Mouse (Mus musculus): ENCODE measurements at regions not wholly inside any gene's neighbourhood (a gene's known extent, or its start where the extent isn't known, plus 50 kb on each side); places are given as distances from the start of the nearest gene placed in this dataset.

- no peak for DNase-seq (ENCODE audit: low read depth, low spot score)
Observed at GRCm38 (mm10) chr14:102403397-102404115, 578.9 kb downstream of the Kctd12 start.

- no peak for DNase-seq (ENCODE audit: low read depth, low spot score)
Observed at GRCm38 (mm10) chr14:102402061-102402689, 580.3 kb downstream of the Kctd12 start.

GRCm38 (mm10) chr14:102396036-102396734, 586.3 kb downstream of the Kctd12 start:
- DNase-seq (ENCODE audit: low read depth, low spot score): no peak

GRCm38 (mm10) chr14:102392351-102392750, 590.1 kb downstream of the Kctd12 start:
- no peak for DNase-seq (ENCODE audit: low read depth, low spot score)

- no peak for DNase-seq (ENCODE audit: low read depth, low spot score)
Observed at GRCm38 (mm10) chr14:102372994-102373567, 609.4 kb downstream of the Kctd12 start.

- DNase-seq (ENCODE audit: low read depth, low spot score): no peak
Observed at GRCm38 (mm10) chr14:102361589-102361988, 620.8 kb downstream of the Kctd12 start.

GRCm38 (mm10) chr14:102329409-102329808, 599.7 kb downstream of the Lmo7 start:
- DNase-seq (ENCODE audit: low read depth, low spot score): no peak

GRCm38 (mm10) chr14:102306332-102306731, 576.6 kb downstream of the Lmo7 start:
- DNase-seq (ENCODE audit: low read depth, low spot score): no peak

- no peak for DNase-seq (ENCODE audit: low read depth, low spot score)
Observed at GRCm38 (mm10) chr14:102302826-102303225, 573.1 kb downstream of the Lmo7 start.

GRCm38 (mm10) chr14:102300251-102300650, 570.5 kb downstream of the Lmo7 start:
- DNase-seq (ENCODE audit: low read depth, low spot score): no peak

GRCm38 (mm10) chr14:102291361-102291760, 561.6 kb downstream of the Lmo7 start:
- DNase-seq (ENCODE audit: low read depth, low spot score): no peak

- no peak for DNase-seq (ENCODE audit: low read depth, low spot score)
Observed at GRCm38 (mm10) chr14:102250076-102250475, 520.3 kb downstream of the Lmo7 start.

GRCm38 (mm10) chr14:102248581-102248980, 518.8 kb downstream of the Lmo7 start:
- no peak for DNase-seq (ENCODE audit: low read depth, low spot score)

GRCm38 (mm10) chr14:102248023-102248422, 518.3 kb downstream of the Lmo7 start:
- DNase-seq (ENCODE audit: low read depth, low spot score): no peak

- no peak for DNase-seq (ENCODE audit: low read depth, low spot score)
Observed at GRCm38 (mm10) chr14:102243806-102244536, 514.2 kb downstream of the Lmo7 start.

- DNase-seq (ENCODE audit: low read depth, low spot score): no peak
Observed at GRCm38 (mm10) chr14:102216581-102217368, 487.0 kb downstream of the Lmo7 start.

- DNase-seq (ENCODE audit: low read depth, low spot score): no peak
Observed at GRCm38 (mm10) chr14:102215267-102215964, 485.7 kb downstream of the Lmo7 start.

- DNase-seq (ENCODE audit: low read depth, low spot score): no peak
Observed at GRCm38 (mm10) chr14:102212079-102212478, 482.3 kb downstream of the Lmo7 start.

- DNase-seq (ENCODE audit: low read depth, low spot score): no peak
Observed at GRCm38 (mm10) chr14:102204881-102205671, 475.3 kb downstream of the Lmo7 start.
